Mouse (Mus musculus): ENCODE data around the gene Tnfsf13. TPM values are rescaled to one million over a fixed set of nuclear protein-coding genes. Genes with fewer than 3 reads are reported as not detected.
"Not testable (repeated sequence)": the region's sequence is repeated elsewhere in the genome, so short reads cannot be mapped to it uniquely, and the experiment has no call there.

Gene Tnfsf13
- polyA plus RNA-seq, 1 experiment from 2014 or later: 1.2 TPM

GRCm38 (mm10) chr11:69707873-69708381 lies 22.3 kb upstream of the Tnfsf13 start:
- WGBS: 79% methylated on average over 4 of the region's 4 CpGs
- no peak for ATAC-seq (ENCODE audit: low read depth)

GRCm38 (mm10) chr11:69707480-69707847 lies 21.9 kb upstream of the Tnfsf13 start:
- no peaks in the 10 kb centered on the region for H3K36me3 ChIP-seq (ENCODE audit: control insufficient read depth, insufficient read depth, low read length)
- no peak overlapping the region for H3K4me2 ChIP-seq (ENCODE audit: low read depth, low read length)
- 87% methylated on average over 4 of the region's 4 CpGs for WGBS

More at GRCm38 (mm10) chr11:69707873-69708381, 22.3 kb upstream of the Tnfsf13 start:
- H3K4me3 ChIP-seq (ENCODE audit: low read length): no peak overlapping the region
- H3K27me3 ChIP-seq (ENCODE audit: control insufficient read depth, insufficient read depth, low read depth, low read length): no peaks in the 10 kb centered on the region
- no peak overlapping the region for H3K27ac ChIP-seq (ENCODE audit: low read length)
- H3K36me3 ChIP-seq (ENCODE audit: control insufficient read depth, insufficient read depth, low read length): no peaks in the 10 kb centered on the region
- H3K4me1 ChIP-seq (replicated peaks; ENCODE audit: control insufficient read depth, insufficient read depth, low read length): no peaks in the 10 kb centered on the region
- H3K9ac ChIP-seq (ENCODE audit: low read length): no peak overlapping the region
- H3K9me3 ChIP-seq (ENCODE audit: control insufficient read depth, low read length): no peaks in the 10 kb centered on the region
- H3K4me2 ChIP-seq (ENCODE audit: low read depth, low read length): no peak overlapping the region

GRCm38 (mm10) chr11:69706775-69707479 lies 21.3 kb upstream of the Tnfsf13 start:
- H3K4me2 ChIP-seq (ENCODE audit: low read depth, low read length): no peak overlapping the region
- no peaks in the 10 kb centered on the region for H3K36me3 ChIP-seq (ENCODE audit: control insufficient read depth, insufficient read depth, low read length)
- no peak for ATAC-seq (ENCODE audit: low read depth)
- H3K27ac ChIP-seq (ENCODE audit: low read length): no peak overlapping the region
- H3K4me3 ChIP-seq (ENCODE audit: low read length): no peak overlapping the region
- H3K9me3 ChIP-seq (ENCODE audit: control insufficient read depth, low read length): no peaks in the 10 kb centered on the region
- no peak overlapping the region for H3K9ac ChIP-seq (ENCODE audit: low read length)
- no peaks in the 10 kb centered on the region for H3K27me3 ChIP-seq (ENCODE audit: control insufficient read depth, insufficient read depth, low read depth, low read length)
- 49% methylated on average over 6 of the region's 6 CpGs for WGBS
- H3K4me1 ChIP-seq (replicated peaks; ENCODE audit: control insufficient read depth, insufficient read depth, low read length): no peaks in the 10 kb centered on the region

More at GRCm38 (mm10) chr11:69707480-69707847, 21.9 kb upstream of the Tnfsf13 start:
- ATAC-seq (ENCODE audit: low read depth): no peak
- no peak overlapping the region for H3K4me3 ChIP-seq (ENCODE audit: low read length)
- H3K9me3 ChIP-seq (ENCODE audit: control insufficient read depth, low read length): no peaks in the 10 kb centered on the region
- no peaks in the 10 kb centered on the region for H3K4me1 ChIP-seq (replicated peaks; ENCODE audit: control insufficient read depth, insufficient read depth, low read length)
- H3K9ac ChIP-seq (ENCODE audit: low read length): no peak overlapping the region
- H3K27ac ChIP-seq (ENCODE audit: low read length): no peak overlapping the region
- no peaks in the 10 kb centered on the region for H3K27me3 ChIP-seq (ENCODE audit: control insufficient read depth, insufficient read depth, low read depth, low read length)

- 18% methylated on average over 2 of the region's 2 CpGs for WGBS
- Histone ChIP-seq H3K4me2 (ENCODE audit: low read depth, low read length) (no peak overlapping the region), H3K27ac (ENCODE audit: low read length) (no peak overlapping the region), H3K4me3 (ENCODE audit: low read length) (no peak overlapping the region), H3K4me1 (replicated peaks; ENCODE audit: control insufficient read depth, insufficient read depth, low read length) (no peaks in the 10 kb centered on the region), H3K27me3 (ENCODE audit: control insufficient read depth, insufficient read depth, low read depth, low read length) (no peaks in the 10 kb centered on the region), H3K9me3 (ENCODE audit: control insufficient read depth, low read length) (no peaks in the 10 kb centered on the region), H3K36me3 (ENCODE audit: control insufficient read depth, insufficient read depth, low read length) (no peaks in the 10 kb centered on the region), H3K9ac (ENCODE audit: low read length) (no peak overlapping the region)
- no peak for ATAC-seq (ENCODE audit: low read depth)
Measured at GRCm38 (mm10) chr11:69704613-69705010, 19.0 kb upstream of the Tnfsf13 start.

- Histone ChIP-seq H3K4me1 (replicated peaks; ENCODE audit: control insufficient read depth, insufficient read depth, low read length) (no peaks in the 10 kb centered on the region), H3K9ac (ENCODE audit: low read length) (no peak overlapping the region), H3K27ac (ENCODE audit: low read length) (no peak overlapping the region), H3K4me3 (ENCODE audit: low read length) (no peak overlapping the region), H3K36me3 (ENCODE audit: control insufficient read depth, insufficient read depth, low read length) (no peaks in the 10 kb centered on the region), H3K4me2 (ENCODE audit: low read depth, low read length) (no peak overlapping the region), H3K27me3 (ENCODE audit: control insufficient read depth, insufficient read depth, low read depth, low read length) (no peaks in the 10 kb centered on the region), H3K9me3 (ENCODE audit: control insufficient read depth, low read length) (no peaks in the 10 kb centered on the region)
- ATAC-seq (ENCODE audit: low read depth): no peak
- 49% methylated on average over 8 of the region's 8 CpGs for WGBS
Measured at GRCm38 (mm10) chr11:69703814-69704612, 18.4 kb upstream of the Tnfsf13 start.

GRCm38 (mm10) chr11:69703381-69703780 lies 17.8 kb upstream of the Tnfsf13 start:
- H3K4me2 ChIP-seq (ENCODE audit: low read depth, low read length); H3K4me1 ChIP-seq (replicated peaks; ENCODE audit: control insufficient read depth, insufficient read depth, low read length); H3K9me3 ChIP-seq (ENCODE audit: control insufficient read depth, low read length); H3K27me3 ChIP-seq (ENCODE audit: control insufficient read depth, insufficient read depth, low read depth, low read length); H3K36me3 ChIP-seq (ENCODE audit: control insufficient read depth, insufficient read depth, low read length); H3K27ac ChIP-seq (ENCODE audit: low read length); ATAC-seq (ENCODE audit: low read depth); H3K9ac ChIP-seq (ENCODE audit: low read length); H3K4me3 ChIP-seq (ENCODE audit: low read length): not testable (repeated sequence)
- 59% methylated on average over 2 of the region's 3 CpGs for whole genome bisulfite sequencing

- H3K4me2 ChIP-seq (ENCODE audit: low read depth, low read length); H3K4me3 ChIP-seq (ENCODE audit: low read length); H3K36me3 ChIP-seq (ENCODE audit: control insufficient read depth, insufficient read depth, low read length); H3K27me3 ChIP-seq (ENCODE audit: control insufficient read depth, insufficient read depth, low read depth, low read length); H3K27ac ChIP-seq (ENCODE audit: low read length); ATAC-seq (ENCODE audit: low read depth); H3K9me3 ChIP-seq (ENCODE audit: control insufficient read depth, low read length); H3K4me1 ChIP-seq (replicated peaks; ENCODE audit: control insufficient read depth, insufficient read depth, low read length); H3K9ac ChIP-seq (ENCODE audit: low read length): not testable (repeated sequence)
- 91% methylated on average over 10 of the region's 10 CpGs for WGBS
Measured at GRCm38 (mm10) chr11:69702886-69703285, 17.3 kb upstream of the Tnfsf13 start.

- Histone ChIP-seq H3K27ac (ENCODE audit: low read length) (no peak overlapping the region), H3K4me2 (ENCODE audit: low read depth, low read length) (no peak overlapping the region), H3K27me3 (ENCODE audit: control insufficient read depth, insufficient read depth, low read depth, low read length) (no peaks in the 10 kb centered on the region), H3K4me3 (ENCODE audit: low read length) (no peak overlapping the region), H3K4me1 (replicated peaks; ENCODE audit: control insufficient read depth, insufficient read depth, low read length) (peaks cover 12% of the 10 kb centered on the region; the same call in 1 of the 2 replicates), H3K36me3 (ENCODE audit: control insufficient read depth, insufficient read depth, low read length) (no peaks in the 10 kb centered on the region), H3K9me3 (ENCODE audit: control insufficient read depth, low read length) (no peaks in the 10 kb centered on the region), H3K9ac (ENCODE audit: low read length) (no peak overlapping the region)
- WGBS: 22% methylated on average over 1 of the region's 1 CpGs
- ATAC-seq (ENCODE audit: low read depth): no peak
Measured at GRCm38 (mm10) chr11:69699595-69699994, 14.0 kb upstream of the Tnfsf13 start.

GRCm38 (mm10) chr11:69698574-69698973 lies 13.0 kb upstream of the Tnfsf13 start:
- H3K4me3 ChIP-seq (ENCODE audit: low read length): no peak overlapping the region
- WGBS: 62% methylated on average over 5 of the region's 5 CpGs
- H3K4me2 ChIP-seq (ENCODE audit: low read depth, low read length): no peak overlapping the region
- no peak overlapping the region for H3K9ac ChIP-seq (ENCODE audit: low read length)
- no peak for ATAC-seq (ENCODE audit: low read depth)
- H3K9me3 ChIP-seq (ENCODE audit: control insufficient read depth, low read length): no peaks in the 10 kb centered on the region
- no peak overlapping the region for H3K27ac ChIP-seq (ENCODE audit: low read length)
- no peaks in the 10 kb centered on the region for H3K27me3 ChIP-seq (ENCODE audit: control insufficient read depth, insufficient read depth, low read depth, low read length)
- peaks cover 12% of the 10 kb centered on the region; the same call in 1 of the 2 replicates for H3K4me1 ChIP-seq (replicated peaks; ENCODE audit: control insufficient read depth, insufficient read depth, low read length)
- H3K36me3 ChIP-seq (ENCODE audit: control insufficient read depth, insufficient read depth, low read length): no peaks in the 10 kb centered on the region

Measured in lung, embryonic 16.5 days (tissue).